Mouse (Mus musculus) adrenal gland, adult 8-10 months (tissue): ENCODE data around the gene Tjp1. TPM values are rescaled to one million over a fixed set of nuclear protein-coding genes. Genes with fewer than 3 reads are reported as not detected.

Source experiments
- DNase-seq: peaks from one replicate; pipeline ENCODE4 v3.0.0; 2022
- total RNA-seq, 4 experiments: library from RNA; stranded (reverse); gene quantifications; 2 replicates each; pipeline ENCODE4 v1.2.4; 2022

Gene Tjp1
- total RNA-seq = 100 to 1,000 TPM in 2 of 4 experiments, 10 to 100 TPM in 2; 93.8 to 132 (median 112) TPM

DNA sequence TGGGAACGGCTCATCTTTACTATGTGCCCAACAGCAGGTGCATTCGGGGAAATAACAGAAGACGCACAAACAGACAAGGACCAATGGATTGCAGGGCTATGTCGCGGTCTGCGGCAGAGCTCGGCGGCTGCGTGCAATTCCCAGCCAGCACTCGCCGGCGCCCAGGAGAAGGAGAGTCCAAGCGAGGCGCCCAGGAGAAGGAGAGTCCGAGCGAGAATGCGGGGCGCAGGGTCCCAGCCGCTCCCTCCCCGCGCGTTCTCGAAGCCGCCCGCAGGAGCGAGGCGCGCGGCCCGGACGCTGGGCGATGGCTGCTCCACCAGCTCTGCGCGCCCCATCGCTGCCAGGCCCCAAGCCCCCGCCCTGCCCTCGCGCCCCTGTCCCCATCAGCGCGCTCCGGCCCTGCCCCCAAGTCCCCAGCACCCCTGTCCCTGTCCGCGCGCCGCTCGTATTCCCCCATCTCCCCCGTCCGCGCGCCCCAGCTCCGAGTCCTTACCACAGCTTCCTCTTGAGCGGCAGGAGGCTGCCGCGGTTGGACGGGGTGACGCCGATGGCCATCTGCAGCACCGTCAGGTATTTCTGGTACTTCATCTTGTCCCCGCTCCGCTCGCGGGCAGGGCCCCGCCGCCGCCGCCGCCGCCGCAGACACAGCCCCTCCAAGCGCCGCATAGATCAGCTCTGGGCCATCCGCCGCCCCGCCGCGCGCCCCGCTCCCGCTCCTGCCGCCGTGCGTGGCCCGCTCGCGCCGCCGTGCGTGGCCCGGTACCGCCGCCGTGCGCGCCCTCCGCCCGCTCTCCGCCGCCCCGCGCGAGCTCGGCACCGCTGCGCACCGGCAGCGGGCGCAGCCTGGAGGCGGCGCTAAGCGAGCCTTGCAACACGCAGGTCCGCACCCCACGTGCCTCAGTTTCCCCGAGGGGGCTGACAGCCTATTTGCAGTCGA is at the start of gene Tjp1:
TSS of gene Tjp1 (minus strand) at position 711 of the 937 bp plus-strand sequence.
- DNase-seq = no peak

DNA sequence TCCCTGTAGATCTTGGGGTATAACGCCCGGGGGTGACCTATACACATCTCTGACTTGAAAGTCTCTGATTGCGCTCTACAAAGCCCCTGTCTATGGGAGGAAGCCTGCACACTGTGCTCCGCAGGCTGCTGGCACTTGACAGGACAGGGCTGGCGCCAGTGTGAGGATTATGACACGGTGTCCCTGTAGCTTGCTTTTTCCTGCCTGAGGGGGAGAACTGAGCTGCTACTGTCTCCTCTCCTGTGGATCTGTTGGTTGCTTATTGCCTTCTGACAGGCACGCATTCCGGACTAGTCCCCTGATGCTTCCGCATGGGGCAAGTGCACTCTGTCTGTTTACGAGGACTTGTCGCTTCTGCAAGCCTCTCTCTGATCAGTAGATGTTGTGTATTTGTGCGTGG is 49.5 kb upstream of the Tjp1 start:
- no peak for DNase-seq

DNA sequence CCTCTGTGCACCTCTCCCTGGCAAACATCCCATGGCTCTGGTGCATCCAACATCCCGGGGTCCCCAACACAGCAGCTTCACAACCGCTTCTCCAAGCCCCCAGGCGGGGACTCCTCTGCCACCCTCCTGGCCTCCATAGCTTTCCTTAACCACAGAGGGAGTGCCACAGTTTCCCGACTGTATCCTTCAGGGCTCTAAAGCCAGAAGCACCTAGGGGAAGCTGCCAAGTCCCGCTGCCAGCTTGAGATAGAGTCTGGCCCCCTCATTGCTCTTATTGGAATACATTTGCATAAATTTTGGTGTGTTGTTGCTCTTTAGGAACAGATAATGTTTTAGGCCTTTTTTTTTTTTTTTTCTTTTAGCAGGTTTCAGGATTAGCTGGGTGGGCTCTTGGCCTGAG is 45.1 kb upstream of the Tjp1 start:
- no peak for DNase-seq

DNA sequence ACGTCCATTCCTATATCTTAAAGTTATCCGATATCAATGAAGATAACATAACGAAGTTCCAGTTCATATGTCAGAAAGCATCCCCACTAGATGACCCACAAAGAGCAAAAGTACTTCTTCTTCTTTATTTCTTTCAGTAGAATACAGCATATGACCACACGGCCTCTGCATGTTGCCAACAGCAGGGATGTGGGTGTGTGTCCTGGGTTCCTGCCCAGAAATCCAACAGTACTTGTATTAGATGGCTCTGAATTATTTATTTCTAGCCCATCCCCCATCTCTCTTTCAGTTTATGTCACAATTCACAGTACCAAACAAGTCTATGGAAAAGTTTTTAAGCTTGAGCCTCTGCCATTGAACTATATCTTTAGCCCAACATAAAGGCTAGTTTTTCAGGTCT is 43.1 kb upstream of the Tjp1 start:
- no peak for DNase-seq

DNA sequence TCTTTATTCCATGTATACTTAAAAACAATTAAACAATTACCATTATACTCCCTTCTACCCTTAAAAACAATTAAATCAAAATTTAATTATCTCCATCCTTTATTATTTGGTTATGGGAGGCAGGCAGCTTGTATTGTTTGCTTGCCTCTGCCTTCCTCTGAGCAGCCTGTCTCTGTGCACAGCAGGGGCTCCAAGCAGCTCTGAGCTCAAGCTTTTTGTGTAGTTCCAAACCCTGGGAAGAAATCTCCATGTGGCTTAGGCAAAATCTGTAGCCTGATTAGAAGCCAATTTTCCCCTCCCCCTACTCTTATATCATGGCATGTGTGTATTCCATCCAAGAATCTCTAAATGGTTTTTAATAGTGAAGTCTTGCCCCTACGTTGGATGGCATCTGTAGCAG is 28.4 kb upstream of the Tjp1 start:
- DNase-seq = no peak

DNA sequence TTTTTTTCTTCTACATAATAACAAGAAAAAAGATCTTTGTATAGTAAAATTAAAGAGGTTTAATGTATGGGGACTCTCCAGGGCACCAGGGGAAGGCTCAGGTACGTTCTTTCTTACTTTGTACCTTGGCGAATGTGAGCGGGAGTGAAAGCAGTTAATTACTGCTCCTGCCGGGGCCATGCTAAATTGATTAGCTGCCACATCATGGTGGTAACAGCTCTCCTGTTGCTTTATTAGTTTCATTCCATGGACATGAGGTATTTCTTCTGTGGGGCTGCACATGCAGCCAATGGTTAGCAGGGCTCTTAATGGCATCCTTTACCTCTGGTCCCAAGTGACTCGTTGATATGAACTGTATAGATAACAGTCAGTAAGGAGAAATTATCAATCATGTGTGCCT is 18.2 kb upstream of the Tjp1 start:
- no peak for DNase-seq

DNA sequence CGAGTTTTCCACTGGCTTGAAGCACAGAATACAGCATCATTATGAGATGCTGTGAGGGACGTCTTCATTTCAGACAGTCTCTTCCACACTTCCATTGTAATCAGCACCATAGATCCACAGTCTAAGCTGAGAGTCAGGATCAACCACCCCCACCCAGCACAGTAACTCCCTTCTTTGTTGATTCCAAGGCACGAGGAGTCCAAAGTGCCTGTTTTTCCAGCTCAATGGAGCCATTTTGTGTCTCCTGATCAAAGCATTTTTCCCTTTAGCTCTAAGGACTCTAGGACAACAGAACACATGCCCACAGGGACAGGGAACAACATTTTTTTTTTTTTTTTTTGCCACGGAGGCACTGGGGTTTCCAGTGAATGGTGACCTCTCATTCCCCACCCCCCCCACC is 5.1 kb upstream of the Tjp1 start:
- DNase-seq = no peak

DNA sequence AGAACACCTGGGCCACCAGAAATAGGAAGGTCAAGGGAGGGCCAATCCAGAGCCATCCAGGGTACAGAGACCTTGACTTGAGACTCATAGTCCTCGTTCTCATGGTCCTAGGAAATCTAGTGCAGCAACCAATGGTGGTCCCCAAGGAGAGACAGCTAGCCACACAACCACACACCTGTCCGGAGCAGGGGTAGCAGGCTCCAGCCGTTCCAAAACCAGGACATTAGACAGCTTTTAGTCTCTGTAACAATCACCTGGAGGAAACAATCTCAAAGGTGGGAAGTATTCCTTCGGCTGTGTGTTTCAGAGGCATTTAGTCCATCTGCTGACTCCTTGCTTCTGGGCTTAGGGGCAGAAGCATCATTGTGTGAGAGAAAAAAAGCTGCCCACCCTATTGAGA is 4.5 kb downstream of the Tjp1 start:
- no peak for DNase-seq

DNA sequence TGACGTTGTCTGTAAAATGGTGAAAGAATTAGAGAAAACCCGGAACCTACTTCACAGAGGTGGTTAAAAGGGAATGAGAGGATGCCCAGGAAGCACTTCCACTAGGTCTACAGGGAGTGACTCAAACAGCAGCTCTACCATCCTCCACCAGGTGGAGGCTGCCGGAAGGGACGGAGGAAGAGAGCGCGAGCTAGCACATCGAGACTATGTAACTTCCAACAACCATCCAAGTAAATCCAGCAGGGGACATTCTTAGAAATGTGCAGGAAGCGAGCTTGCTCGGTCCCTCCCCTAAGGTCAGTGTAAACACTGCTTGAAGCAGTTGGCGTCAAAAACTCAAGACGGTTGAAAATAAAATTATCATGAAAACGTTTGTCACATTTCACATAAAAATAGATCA is 5.1 kb downstream of the Tjp1 start:
- DNase-seq = no peak

DNA sequence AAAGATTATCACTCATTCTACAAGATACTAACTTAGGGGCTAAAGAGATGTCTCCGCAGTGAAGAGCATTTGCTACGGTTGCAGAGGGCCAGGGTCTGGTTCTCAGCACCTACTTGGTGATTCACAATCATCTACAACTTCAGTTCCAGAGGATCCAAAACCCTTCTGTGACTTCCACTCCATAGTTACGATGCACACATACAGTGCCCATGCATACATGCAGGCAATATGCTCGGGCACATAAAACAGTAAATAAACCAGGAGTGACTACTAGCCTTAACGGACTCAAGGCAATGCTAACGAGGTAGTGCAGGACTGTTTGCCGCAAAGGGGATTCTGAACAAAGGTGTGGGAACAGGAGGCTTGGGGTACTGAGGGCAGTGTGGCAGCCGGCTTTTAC is 7.0 kb downstream of the Tjp1 start:
- no peak for DNase-seq

DNA sequence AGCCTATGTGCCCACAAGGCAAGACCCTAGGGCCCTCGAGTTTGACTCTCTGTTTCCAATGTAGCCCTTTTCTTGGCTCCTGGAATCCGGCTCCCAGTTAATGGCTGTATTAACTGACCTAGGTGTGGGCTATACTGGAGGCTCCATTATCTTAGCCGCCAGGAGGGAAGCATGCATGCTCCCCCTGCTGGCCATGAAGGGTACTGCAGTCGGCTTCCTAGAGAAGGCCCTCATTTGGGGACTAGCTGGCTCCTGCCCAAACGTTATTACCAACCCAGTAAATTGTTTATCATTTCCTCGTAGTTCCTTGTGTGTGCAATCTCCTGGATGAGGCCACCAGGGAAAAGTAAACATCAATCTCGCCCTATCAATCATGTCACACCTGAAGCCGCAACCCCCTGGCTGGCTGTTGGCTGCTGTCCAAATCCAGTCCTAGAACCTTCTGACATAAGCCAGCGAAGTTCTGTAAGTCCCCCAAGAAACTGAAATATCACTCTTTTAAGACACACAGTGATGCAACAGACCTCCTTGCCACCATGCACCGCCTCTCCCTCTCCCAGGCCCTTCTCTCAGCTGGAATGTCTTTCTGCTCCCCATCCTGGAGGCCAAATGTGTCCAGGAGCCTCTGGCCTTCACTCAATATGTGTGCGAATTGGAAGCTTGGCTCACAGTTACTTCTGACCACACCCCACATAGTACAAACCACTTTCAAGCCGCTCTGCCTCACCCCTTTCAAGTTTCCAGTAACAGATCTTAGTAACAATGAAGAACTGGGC is 7.6 kb downstream of the Tjp1 start:
- peak; percentile 28 for DNase-seq

DNA sequence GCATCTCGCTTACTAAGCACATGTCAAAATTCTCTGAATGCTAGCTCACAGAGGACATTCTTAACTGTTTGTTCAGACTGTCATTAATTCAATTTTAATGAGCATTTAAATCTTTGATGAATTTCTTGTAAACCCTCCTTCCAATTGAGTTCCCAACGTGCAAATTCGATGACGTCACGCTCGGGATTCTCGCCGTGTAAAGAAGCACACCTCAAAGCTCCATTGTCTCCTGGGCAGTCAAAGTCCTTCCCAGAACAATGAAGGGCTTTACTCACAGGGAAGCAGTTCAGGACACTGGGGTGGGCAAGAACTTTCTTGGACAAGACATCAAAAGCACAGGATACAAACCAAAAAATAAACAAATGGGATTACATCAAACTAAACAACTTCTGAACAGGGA is 10.7 kb downstream of the Tjp1 start:
- DNase-seq = no peak

DNA sequence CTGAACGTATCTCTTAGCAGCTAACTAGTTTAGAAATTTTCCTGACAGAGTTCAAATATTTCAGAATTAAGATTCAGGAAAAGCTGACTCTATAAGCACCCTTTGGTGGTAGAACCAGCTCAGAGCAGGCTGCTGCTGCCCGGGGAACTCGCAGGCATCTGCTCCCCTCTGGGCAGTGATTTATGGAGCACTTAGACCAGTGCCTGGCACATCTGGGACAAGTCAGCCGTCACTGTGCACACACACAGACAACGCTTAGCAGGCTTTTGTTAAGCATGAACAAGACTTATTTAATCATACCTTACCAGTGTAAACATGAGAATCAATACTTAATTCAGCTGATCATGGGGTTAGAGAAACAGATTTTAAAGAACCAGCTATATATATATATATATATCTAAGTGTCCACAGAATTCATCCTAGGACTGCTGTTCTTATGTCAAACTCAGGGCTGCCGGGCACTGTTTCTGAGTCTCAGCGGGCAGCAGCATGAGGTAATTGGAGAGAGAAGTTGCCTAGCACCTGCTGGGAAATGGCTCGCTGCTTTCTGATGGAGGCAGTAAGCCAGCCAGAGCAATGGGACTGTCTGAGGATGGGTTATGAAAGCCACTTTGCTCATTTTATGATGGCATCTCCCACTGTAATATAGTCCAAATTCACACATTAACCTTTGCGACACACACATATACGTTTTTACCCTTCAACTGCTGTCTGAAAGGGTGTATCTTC is 14.0 kb downstream of the Tjp1 start:
- DNase-seq = no peak

DNA sequence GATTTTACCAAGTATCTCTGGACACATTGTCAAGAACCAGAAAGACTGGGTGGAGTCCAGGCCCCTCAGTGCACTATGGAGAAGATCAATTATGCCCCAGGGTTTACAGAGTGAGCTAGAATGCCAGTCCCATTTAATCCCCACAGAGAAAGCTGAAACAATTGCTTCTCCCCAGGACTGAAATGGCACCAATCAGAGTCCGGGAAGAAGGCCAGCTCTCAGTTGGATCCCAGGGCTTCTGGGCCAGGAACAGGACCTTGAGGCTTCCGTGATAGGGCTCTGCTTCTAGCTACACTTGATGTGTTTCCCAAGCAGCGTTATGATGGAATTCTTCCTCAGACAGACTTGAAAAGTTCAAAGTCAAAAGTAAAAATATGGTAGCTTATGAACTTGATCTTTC is 18.2 kb downstream of the Tjp1 start:
- peak; percentile 32 for DNase-seq

DNA sequence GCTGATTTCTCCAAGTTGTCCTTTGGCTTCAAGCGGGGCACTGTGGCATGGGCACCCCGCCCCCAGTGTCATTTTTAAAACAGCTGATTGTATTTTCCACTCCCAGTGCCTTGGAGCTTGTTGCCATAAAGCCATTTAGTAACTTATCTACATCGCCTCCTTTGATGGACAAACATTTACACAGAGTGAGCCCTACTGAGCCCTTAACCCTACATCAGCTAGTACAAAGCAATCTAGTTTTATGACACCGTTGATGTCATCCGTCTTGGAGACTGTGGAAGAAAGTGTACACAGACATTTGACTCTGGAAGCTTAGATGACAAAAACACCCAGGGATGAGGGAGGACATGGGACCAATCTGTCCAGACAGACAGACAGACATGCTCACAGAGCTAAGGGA is 20.2 kb downstream of the Tjp1 start:
- no peak for DNase-seq

DNA sequence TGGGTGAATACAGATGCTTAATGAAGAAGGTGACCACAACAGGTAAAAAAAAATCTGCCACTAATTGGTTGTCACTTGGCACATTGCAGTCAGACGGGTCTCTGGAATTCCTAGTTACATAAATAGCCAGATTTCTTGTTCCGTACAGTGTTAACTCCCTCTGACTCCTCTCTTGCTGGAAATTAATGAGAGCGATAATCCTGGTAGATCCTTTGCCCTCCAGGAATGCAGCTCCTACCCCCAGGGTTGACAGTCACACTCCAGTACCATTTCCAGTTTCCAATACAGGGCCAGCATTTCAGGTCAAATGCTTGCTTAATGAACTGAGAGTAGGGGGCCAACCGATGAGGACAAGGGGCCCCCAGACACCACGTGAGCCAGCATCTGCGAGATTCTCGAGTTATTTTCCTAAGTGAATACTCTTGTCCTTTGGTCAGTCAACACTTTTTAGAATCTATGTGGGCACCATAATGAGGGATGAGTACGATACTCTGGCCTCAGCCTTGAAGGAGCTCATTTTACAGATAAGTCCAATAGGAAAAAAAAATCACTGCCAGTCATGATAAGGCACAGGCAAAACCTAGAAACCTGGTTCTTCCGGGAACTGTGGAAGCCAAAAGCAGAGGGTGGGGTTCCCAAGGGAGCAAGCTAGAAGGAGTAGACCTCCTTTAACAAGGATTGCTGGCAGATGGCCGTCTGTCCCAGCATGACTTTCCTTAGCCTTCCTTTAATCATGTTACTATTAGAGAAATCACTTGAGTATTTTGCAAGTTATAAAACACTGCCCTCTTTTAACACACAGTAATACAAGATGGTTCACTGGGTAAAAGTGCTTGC is 24.9 kb downstream of the Tjp1 start:
- no peak for DNase-seq

DNA sequence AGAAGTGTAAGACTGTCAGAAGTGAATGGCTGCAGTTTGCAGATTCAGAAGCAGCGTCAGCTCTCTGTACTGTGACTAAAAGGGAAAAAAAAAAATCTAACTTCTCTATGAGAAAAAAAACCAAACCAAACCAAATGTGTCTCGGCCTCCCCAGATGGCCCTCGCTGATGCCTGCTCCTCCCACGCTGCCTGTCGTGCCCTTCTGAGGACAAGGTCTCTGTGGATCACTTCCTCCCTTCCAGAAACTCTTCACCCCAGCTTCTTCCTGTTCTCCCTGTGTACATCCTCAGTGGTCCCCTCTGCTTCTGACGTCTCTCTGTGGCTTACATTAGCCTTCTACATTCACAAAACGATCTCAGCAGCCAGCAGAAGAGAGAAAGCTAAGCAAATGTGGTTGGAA is 26.8 kb downstream of the Tjp1 start:
- DNase-seq = no peak

DNA sequence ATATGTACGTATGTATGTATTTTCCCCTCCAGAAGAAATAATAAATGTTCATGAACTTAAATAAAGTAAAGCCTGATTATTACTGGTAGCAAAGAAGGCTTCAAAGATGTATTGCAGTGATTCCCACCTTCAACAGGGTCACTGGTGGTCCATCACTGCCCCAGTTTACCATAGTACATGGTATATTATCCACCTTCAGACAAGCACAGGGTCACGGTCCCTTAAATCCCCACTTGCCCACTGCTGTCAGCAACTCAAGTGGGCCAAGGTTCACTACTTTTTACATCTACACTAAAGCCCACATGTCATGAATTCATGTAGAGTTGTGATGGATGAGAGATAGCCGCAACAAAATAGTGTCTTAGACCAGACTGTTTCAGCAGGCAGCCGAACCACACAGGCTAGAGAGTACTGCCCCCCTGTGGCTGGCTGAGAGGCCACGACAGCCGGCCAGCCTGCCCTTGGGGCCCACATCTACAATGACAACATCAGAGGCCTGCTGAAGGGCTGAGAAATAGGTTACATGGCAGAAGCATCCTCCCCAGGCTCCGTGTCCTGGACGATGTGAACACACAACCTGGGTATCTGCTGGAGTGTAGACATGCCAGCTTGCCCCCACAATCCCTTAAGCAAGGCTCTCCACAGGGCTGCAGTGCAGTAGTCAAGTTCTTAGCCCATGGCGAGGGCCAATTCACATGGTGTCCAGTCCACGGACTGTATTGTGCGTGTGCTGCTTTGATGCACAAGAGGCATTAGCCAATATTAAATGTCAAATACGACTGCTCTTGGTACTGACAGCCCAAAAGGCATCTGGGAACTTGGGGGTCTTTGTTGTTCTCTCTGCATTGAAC is 29.6 kb downstream of the Tjp1 start:
- peak; percentile 56 for DNase-seq

DNA sequence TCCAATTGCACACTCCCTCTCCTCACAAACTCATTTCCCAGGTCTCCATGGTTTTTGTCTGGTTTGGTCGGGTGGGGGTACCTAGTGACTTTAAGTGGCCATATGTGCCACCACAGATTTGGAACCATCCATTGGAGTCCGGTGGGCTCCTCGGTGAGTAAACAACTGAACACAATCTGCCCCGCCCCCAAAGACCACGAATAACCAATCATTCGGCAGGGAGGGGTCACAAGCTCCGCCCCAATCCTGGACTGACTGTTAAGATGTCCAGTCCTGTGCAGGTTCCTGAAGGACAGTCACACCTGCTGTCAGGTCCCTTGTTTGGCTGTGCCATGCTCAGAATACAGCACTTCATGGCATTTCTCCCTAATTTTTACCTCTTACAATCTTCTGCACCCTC is 37.1 kb downstream of the Tjp1 start:
- no peak for DNase-seq

DNA sequence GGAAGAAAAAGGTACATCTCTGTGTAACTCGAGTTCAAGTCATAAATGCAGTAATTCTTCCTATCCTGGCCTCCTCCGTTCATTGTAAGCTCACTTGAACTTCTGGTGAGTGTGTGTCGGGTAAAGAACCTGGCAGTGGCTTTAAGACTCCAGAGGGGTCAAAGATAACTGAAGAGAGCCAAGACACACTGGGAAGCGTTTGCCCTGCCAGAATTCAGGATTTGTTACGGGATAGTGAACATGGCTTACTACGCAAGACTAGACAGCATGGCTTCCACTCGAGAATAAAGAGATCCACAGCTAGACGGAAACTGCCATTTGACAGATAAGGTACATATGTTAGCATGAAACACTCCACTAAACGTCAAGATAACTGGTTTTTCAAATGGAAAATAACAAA is 37.8 kb downstream of the Tjp1 start:
- DNase-seq = no peak

DNA sequence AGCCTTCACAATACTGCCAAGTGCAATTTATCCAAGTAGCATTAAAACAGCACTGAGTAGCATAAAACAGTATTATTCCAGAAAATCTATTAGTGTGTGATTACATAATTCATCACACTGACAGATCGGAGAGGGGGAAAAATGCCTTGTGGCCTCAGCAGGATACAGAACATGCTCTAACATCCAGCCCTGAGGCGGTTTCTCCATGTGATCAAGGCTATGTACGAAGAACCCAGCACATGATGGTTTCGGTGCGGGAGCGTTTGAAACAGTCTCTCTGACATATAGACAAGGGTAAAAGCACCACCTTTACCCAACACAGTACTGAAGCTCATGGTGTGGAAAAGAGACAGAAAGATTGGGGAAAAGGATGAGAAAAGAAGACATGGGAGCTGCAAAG is 38.4 kb downstream of the Tjp1 start:
- DNase-seq = no peak
